Mouse (Mus musculus) T-helper 2 cell (primary cell): ENCODE data around the gene Tceanc2.

Experiments
- in situ Hi-C: fragments of 300-600 bp; cut with MboI, MseI; formaldehyde crosslinking; loops from one replicate; pipeline ENCODE4 v1.15.1; 2025; ENCODE audit warnings: high pct_unique_total_duplicates

The Tceanc2 gene

DNA sequence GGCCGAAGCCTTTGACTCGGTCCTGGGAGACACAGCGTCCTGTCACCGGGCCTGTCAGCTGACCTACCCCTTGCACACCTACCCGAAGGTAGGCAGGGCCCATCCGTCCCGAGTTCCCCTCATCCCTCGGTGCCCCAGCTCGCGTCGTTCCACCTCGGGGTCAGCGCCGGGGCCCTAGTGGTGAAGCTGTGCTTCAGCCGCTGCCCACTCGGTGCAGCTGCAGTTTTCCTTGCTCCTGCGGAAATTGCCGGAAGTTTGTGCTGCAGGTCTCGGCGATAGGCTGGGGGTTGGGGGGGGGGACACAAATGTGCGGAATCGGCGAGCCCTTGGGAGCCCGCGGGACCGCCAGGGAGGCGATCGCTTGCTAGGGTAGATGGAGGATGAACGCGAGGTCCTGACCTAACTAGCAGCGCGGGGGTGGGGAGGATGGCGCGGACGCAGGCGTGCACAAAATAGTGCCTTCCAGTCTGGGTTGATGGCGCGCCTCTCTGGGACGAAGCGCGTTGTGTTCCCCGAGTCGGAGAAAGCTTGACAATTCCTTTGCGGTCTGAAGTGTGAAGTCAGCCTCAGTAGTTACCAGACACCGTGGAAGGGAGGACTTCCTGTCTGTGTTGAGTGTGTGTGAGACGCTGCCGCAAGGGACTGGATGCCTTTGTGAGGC is at the start of gene Tceanc2:
TSS of gene Tceanc2 (minus strand) at position 287 of the 661 bp plus-strand sequence.
- in situ Hi-C loops, result no loop called here

- in situ Hi-C loops, result no loop called here
Measured at GRCm38 (mm10) chr4:107226313-107226712, 47.4 kb upstream of the Tceanc2 start.

- in situ Hi-C loops, result no loop called here
Measured at GRCm38 (mm10) chr4:107223225-107224204, 44.6 kb upstream of the Tceanc2 start.

GRCm38 (mm10) chr4:107221524-107221923 is 42.6 kb upstream of the Tceanc2 start:
- in situ Hi-C loops, result no loop called here

- in situ Hi-C loops, result no loop called here
Measured at GRCm38 (mm10) chr4:107217574-107217973, 38.7 kb upstream of the Tceanc2 start.

GRCm38 (mm10) chr4:107213279-107214011 is 34.5 kb upstream of the Tceanc2 start:
- in situ Hi-C loops, result no loop called here

DNA sequence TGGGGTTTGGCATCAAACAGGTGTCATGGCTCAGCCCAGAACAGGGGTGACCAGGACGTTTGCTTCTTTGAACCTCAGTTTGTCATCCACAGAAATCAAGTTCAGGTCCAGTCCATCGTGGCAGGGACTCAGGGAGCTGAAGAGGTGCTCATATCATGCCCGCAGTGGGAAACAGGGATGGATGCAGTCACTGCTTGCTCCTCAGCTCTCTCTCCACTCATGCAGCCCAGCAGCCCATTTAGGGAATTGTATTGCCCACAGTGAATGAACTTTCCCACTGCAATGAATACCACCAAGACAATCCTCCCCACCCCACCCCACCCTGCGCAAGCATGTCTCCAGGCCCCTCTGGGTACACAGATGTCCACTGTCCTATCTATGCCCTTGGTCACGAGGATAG is 33.0 kb upstream of the Tceanc2 start:
- in situ Hi-C loops, result no loop called here

GRCm38 (mm10) chr4:107211465-107211864 is 32.5 kb upstream of the Tceanc2 start:
- in situ Hi-C loops, result no loop called here

DNA sequence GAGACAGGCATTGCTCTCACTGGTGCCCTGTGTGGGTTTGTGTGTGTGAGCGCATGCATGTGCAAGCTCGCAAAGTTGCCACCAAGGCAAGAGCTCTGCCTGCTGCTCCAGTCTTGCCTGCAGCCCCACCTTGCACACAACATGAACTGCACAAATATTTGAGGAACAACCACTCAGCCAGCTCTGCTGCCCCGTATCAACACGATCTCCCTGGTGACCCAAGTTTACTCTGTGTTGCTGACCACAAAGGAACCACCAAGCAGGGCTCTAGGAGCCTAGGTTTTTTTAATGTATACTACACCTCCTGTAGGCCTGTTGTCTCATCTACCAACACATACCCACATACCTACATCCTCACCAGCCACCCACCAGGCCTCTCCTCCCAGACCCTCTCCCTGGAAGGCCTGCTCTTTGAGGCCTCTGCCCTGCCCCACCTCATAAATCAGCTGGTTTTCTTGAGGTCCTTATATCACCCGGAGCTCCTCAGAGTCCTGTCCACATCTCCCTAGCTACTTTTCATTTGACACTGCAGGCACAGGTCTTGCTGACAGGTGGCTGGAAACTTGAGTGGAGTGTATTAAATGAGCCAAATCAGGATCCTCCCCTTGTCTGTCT is 31.7 kb upstream of the Tceanc2 start:
- in situ Hi-C loops, result no loop called here

DNA sequence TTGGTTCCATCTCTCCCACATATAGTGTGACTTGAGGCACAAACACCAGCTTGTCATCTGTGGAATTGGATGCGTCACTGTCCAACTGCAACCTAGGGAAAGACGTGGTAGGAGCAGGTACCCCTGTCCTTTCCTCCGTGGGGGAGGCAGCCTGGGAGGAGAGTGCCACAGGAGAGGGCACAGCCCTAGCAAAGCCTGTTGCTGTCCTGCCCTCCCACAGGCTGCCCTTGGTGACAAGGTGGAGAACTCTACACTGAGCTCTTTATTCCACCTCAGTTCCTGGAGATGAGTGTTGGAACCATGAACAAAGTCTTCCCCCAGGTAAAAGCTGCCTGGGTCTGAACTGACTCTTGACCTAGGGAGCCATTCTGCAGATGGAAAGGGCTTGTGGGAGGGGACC is 30.0 kb upstream of the Tceanc2 start, which contains the start of gene Ldlrad1:
TSS of gene Ldlrad1 (plus strand) at position 301 of the 400 bp plus-strand sequence.
- in situ Hi-C loops, result no loop called here

DNA sequence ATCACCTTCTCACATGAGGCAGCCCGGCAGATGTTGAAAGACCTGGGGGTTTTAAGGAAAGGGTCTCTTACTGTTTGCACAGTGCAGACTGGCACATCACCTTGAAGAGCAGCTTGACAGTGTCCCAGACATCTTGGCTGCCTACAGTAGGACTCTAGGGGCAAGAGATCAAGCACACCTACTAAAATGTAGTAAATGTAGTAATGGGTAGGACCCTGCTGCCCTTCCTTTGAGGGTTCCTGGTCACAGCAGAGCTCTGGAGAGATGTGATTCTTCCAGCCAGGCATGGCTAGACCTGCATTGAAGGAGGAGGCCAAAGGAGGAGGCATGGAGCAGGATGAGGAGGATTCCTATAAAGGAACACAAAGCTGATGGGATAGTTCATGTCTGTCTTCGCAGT is 28.1 kb upstream of the Tceanc2 start:
- in situ Hi-C loops, result no loop called here

GRCm38 (mm10) chr4:107203001-107203400 is 24.1 kb upstream of the Tceanc2 start:
- in situ Hi-C loops, result no loop called here

- in situ Hi-C loops, result no loop called here
Measured at GRCm38 (mm10) chr4:107201779-107202178, 22.9 kb upstream of the Tceanc2 start.

- in situ Hi-C loops, result no loop called here
Measured at GRCm38 (mm10) chr4:107198072-107198471, 19.2 kb upstream of the Tceanc2 start.

- in situ Hi-C loops, result no loop called here
Measured at GRCm38 (mm10) chr4:107196454-107196853, 17.5 kb upstream of the Tceanc2 start.

DNA sequence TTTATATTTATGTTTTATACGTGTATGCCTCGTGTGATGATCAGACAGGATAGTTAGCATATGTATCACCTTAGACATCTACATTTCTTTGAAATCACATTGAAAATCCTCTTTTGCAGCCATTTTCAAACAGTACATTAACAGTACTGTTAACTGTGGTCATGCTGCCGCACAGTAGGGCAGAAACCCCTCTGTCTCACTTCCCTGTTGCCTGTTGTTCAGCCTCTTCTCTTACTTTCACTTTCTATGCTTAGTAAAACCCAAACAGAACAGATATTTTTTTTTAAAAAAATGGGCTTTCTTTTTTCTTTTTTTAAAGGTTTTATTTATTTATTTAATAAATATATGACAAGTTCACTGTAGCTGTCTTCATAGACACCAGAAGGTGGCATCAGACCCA is 14.9 kb upstream of the Tceanc2 start:
- in situ Hi-C loops, result no loop called here

GRCm38 (mm10) chr4:107185703-107186102 is 6.8 kb upstream of the Tceanc2 start:
- in situ Hi-C loops, result no loop called here

DNA sequence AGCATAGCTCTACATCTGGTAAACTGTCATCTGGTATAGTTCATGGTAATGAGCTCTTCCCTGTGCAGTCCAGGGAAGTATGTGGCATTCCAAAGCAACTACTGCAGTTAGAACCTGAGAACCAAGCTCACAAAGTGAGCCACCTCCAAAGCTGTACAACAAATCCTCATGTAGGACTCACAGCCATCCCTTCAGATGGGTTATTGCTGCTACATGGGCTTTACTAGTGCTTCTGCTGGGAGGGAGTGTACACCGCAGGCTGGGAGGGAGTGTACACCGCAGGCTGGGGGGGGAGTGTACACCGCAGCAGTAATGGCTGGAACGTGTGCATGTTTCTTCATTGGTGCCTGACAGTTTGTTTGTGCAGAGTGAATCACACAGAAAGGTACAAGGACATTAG is 4.3 kb upstream of the Tceanc2 start:
- in situ Hi-C loops, result no loop called here

- in situ Hi-C loops, result no loop called here
Measured at GRCm38 (mm10) chr4:107182796-107183195, 3.9 kb upstream of the Tceanc2 start.

- in situ Hi-C loops, result no loop called here
Measured at GRCm38 (mm10) chr4:107181866-107182265, 3.0 kb upstream of the Tceanc2 start.

GRCm38 (mm10) chr4:107180746-107181145 is 1.8 kb upstream of the Tceanc2 start:
- in situ Hi-C loops, result no loop called here

- in situ Hi-C loops, result no loop called here
Measured at GRCm38 (mm10) chr4:107179561-107179960, 645 bp upstream of the Tceanc2 start.
